Mouse (Mus musculus) Patski (cell line): ENCODE data around the gene Hspb6. TPM values are rescaled to one million over a fixed set of nuclear protein-coding genes. Genes with fewer than 3 reads are reported as not detected.
A peak's percentile ranks its signal among the peaks of the same experiment; 100 is the strongest.

Experiments
- ATAC-seq: fragments of 100-300 bp; one replicate; pipeline ENCODE4 v1.8.0; 2021
- CTCF ChIA-PET: fragments of 350-600 bp; sonication (Branson Sonifier 250); formaldehyde crosslinking; loops from one replicate; lab custom pipeline; 2022; ENCODE audit warnings: inconsistent platforms; lab: Charles Lee
- POLR2A ChIA-PET: fragments of 350-600 bp; sonication (Branson Sonifier 250); formaldehyde crosslinking; loops from one replicate; lab custom pipeline; 2022; ENCODE audit warnings: antibody characterized with exemption, inconsistent platforms; lab: Charles Lee
- DNase-seq: peaks from one replicate; pipeline ENCODE4 v3.0.0-alpha.2; 2011; ENCODE audit warnings: low read depth, low spot score
- H3K27me3 ChIP-seq: fragments of 371-371 bp; one replicate; pipeline ENCODE4 v1.5.1; 2021
- CTCF ChIP-seq: fragments of 100-300 bp; IDR thresholded peaks from one replicate; pipeline ENCODE4 v1.5.1; 2021
- in situ Hi-C: fragments of 300-500 bp; cut with MboI; formaldehyde crosslinking; loops from 3 replicates; pipeline ENCODE4 v1.11.1; 2018; ENCODE audit warnings: low pct_unique_long_range_greater_than_20kb, mixed read lengths
- polyA plus RNA-seq: library from polyadenylated mRNA; unstranded; gene quantifications from one replicate; pipeline ENCODE4 v1.2.3, GENCODE M21; 2021

The Hspb6 gene
- polyA plus RNA-seq, 1 experiment from 2014 or later: 29.8 TPM

GRCm38 (mm10) chr7:30526981-30527380 is 25.0 kb upstream of the Hspb6 start:
- ATAC-seq (no peak), DNase-seq (no peak)
- ChIA-PET CTCF (no interaction called here), POLR2A (interaction anchor here (0.6 kb wide), 1 partner anchor 322 kb away, joined by 9 read pairs; no protein-coding TSS in a partner anchor)
- no peaks in the 10 kb centered on the region for H3K27me3 ChIP-seq
- in situ Hi-C loops: no loop called here
- no peak for TF ChIP-seq CTCF

GRCm38 (mm10) chr7:30531291-30531815 is 20.6 kb upstream of the Hspb6 start:
- TF ChIP-seq CTCF: no peak
- ChIA-PET CTCF (interaction anchor here (1.1 to 2.3 kb wide), 3 partner anchors 11 to 40 kb away, joined by 3 to 13 read pairs (median 4); no protein-coding TSS in a partner anchor), POLR2A (no interaction called here)
- ATAC-seq: no peak
- no peak for DNase-seq
- H3K27me3 ChIP-seq: no peaks in the 10 kb centered on the region
- in situ Hi-C loops: no loop called here

- H3K27me3 ChIP-seq: no peaks in the 10 kb centered on the region
- DNase-seq (no peak), ATAC-seq (no peak)
- ChIA-PET POLR2A (no interaction called here), CTCF (interaction anchor here (2.3 kb wide), 1 partner anchor 41 kb away, joined by 13 read pairs; no protein-coding TSS in a partner anchor)
- no peak for TF ChIP-seq CTCF
- in situ Hi-C loops: no loop called here
Measured at GRCm38 (mm10) chr7:30532931-30533330, 19.0 kb upstream of the Hspb6 start.

- POLR2A ChIA-PET: interaction anchor here (0.5 kb wide), 1 partner anchor 197 kb away, joined by 3 read pairs; no protein-coding TSS in a partner anchor
- no peak for ATAC-seq
- no peaks in the 10 kb centered on the region for H3K27me3 ChIP-seq
- DNase-seq: no peak
- CTCF ChIA-PET: no interaction called here
- TF ChIP-seq CTCF: no peak
- in situ Hi-C loops: no loop called here
Measured at GRCm38 (mm10) chr7:30533941-30534632, 17.9 kb upstream of the Hspb6 start.

GRCm38 (mm10) chr7:30534633-30535577 is 17.1 kb upstream of the Hspb6 start, which contains the start of gene Arhgap33:
Arhgap33 (minus strand) TSS chr7:30535060.
- DNase-seq (peak; percentile 77), ATAC-seq (peak; percentile 87)
- TF ChIP-seq CTCF: no peak
- ChIA-PET POLR2A (interaction anchor here (0.7 to 1.2 kb wide), 2 partner anchors 18 to 217 kb away, joined by 3 to 4 read pairs; no protein-coding TSS in a partner anchor), CTCF (interaction anchor here (1.1 to 1.9 kb wide), 2 partner anchors 18 to 91 kb away, joined by 3 to 6 read pairs; partner anchors contain the start of genes Cox6b1, Hspb6 and Proser3)
- no peaks in the 10 kb centered on the region for H3K27me3 ChIP-seq
- in situ Hi-C loops: no loop called here

GRCm38 (mm10) chr7:30540572-30540971 is 11.4 kb upstream of the Hspb6 start:
- POLR2A ChIA-PET: no interaction called here
- no peaks in the 10 kb centered on the region for H3K27me3 ChIP-seq
- ATAC-seq (no peak), DNase-seq (no peak)
- in situ Hi-C loops: no loop called here
- no peak for TF ChIP-seq CTCF
- CTCF ChIA-PET: interaction anchor here (1.2 kb wide), 1 partner anchor 11 kb away, joined by 3 read pairs; no protein-coding TSS in a partner anchor

- H3K27me3 ChIP-seq: no peaks in the 10 kb centered on the region
- in situ Hi-C loops: no loop called here
- ATAC-seq (no peak), DNase-seq (no peak)
- no peak for TF ChIP-seq CTCF
- POLR2A ChIA-PET: no interaction called here
- CTCF ChIA-PET: no interaction called here
Measured at GRCm38 (mm10) chr7:30544327-30544726, 7.7 kb upstream of the Hspb6 start.

GRCm38 (mm10) chr7:30549880-30550279 is 2.1 kb upstream of the Hspb6 start:
- ATAC-seq (no peak), DNase-seq (no peak)
- POLR2A ChIA-PET: no interaction called here
- H3K27me3 ChIP-seq: no peaks in the 10 kb centered on the region
- TF ChIP-seq CTCF: no peak
- CTCF ChIA-PET: no interaction called here
- in situ Hi-C loops: loop anchor here (5.0 to 10.0 kb wide), 2 partner anchors 58 to 1725 kb away; partner anchors contain the start of genes Ech1 and Prodh2

- DNase-seq (no peak), ATAC-seq (no peak)
- no peaks in the 10 kb centered on the region for H3K27me3 ChIP-seq
- ChIA-PET CTCF (interaction anchor here (1.3 kb wide), 1 partner anchor 21 kb away, joined by 5 read pairs; no protein-coding TSS in a partner anchor), POLR2A (interaction anchor here (0.6 kb wide), 2 partner anchors 59 to 60 kb away, joined by 3 read pairs; no protein-coding TSS in a partner anchor)
- no peak for TF ChIP-seq CTCF
- in situ Hi-C loops: loop anchor here (10.0 kb wide), 1 partner anchor 1726 kb away; the partner anchor contains the start of gene Ech1
Measured at GRCm38 (mm10) chr7:30550603-30551002, 1.4 kb upstream of the Hspb6 start.
